Mouse (Mus musculus) cerebellum, adult (tissue): ENCODE measurements around the gene Cbx3.
"Not testable (repeated sequence)": the region's sequence is repeated elsewhere in the genome, so short reads cannot be mapped to it uniquely, and the experiment has no call there.

Experiments used
- ATAC-seq: cut with Nextera tagmentation; 2 replicates; pipeline ENCODE4 v1.9.2; 2017; ENCODE audit warnings: mild to moderate bottlenecking, moderate library complexity, mixed read lengths; ENCODE audit not compliant: insufficient number of reproducible peaks, low FRiP score, low TSS enrichment

Gene Cbx3

GRCm38 (mm10) chr6:51468891-51469561, 1.1 kb upstream of the Cbx3 start:
- ATAC-seq, result peak; percentile 24

DNA sequence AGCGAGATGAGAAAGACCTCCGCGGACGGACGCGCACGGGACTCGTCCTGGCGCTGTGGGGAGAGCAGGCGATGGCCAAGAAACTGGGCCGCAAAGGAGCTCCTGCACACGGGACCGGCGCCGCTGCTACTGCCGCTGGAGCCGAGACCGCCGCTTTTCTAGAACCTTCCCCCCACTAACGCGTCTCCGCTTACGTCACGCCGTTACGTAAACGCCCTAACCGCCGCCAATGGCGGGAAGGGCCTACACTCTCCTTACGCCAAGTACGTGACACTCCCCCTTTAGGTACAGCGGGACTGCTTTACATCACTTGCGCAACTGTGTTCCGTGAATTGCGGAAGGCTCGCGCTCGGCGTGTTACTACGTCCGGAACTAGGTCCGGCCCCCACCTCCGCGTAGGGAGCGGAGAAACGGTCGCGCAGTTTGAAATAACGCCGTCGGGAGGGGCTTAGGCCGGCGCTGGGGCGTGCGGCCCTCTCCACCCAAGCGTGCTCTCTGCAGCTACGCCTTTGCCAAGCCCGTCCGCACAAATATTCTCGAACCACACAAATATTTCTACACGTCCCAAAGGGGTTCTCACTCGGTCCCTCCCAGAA, 347 bp upstream of the Cbx3 start, which contains the start of gene Hnrnpa2b1:
Hnrnpa2b1 (minus strand) TSS at position 180 of the 596 bp plus-strand sequence.
- ATAC-seq, result peak; percentile 82

DNA sequence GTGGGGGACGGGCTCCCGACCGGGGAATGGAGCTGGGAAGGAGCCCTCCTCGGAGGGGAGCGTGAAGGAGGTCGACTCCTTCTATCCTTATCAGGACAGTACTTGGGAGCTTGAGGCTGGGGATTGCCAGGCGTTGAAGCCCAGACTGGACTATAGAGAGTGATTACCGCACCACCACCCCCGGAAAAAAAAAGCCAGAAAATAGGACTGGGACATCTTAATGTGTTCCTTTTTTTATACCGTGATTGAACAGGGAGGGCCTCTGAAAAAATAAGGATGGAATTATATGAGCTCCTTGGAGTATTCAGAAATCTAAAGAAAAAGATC, 982 bp downstream of the Cbx3 start:
- 0 out of 2 replicates have a peak, but pooled peaks have one; percentile 6 for ATAC-seq

GRCm38 (mm10) chr6:51471782-51472181, 1.6 kb downstream of the Cbx3 start:
- ATAC-seq, result no peak

DNA sequence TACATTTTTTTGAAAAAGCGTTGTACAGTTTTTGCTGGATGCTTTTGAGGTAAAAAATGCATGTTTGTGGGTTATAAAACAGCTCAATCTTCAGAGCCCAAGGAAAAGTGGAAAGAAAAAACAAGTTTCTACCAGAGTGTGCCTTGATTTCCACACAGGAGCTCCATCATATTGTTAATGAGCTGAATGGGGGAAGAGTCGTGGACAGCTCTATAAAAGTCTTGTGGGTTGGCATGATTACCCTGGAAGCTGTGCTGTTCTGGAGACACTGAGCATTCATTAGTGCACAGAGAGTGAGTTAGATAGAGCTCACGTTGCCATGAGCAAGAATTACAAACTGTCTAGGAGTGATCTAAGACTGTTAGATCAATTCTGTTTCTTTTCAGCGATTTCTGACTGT, 2.1 kb downstream of the Cbx3 start:
- no peak for ATAC-seq

DNA sequence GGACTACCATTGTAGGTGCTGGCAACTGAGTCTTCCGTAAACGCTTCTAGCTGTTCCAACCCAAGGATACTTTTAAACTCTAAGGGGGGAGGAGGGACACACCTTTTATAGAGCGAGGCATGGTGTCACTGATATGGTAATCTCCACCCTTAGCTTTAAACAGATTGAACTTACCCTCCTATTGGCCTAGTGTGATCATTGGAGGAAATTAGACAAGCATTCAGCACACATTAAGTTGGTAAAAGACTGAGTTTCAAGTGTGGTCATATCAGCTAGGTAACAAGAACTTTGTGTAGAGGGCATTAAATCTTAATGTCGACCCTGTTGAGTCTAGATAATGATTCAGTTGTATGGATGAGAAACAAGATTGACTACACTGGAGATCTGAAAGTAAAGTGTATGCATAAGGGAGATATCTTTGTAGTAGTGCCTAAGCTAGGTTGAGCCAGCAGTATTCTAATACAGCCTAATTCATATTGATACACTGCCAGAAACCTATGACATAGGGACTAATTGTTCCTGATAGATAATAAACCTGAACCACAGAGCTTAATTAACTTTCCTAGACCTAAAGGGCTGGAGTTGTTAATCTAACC, 9.1 kb downstream of the Cbx3 start:
- no peak for ATAC-seq

DNA sequence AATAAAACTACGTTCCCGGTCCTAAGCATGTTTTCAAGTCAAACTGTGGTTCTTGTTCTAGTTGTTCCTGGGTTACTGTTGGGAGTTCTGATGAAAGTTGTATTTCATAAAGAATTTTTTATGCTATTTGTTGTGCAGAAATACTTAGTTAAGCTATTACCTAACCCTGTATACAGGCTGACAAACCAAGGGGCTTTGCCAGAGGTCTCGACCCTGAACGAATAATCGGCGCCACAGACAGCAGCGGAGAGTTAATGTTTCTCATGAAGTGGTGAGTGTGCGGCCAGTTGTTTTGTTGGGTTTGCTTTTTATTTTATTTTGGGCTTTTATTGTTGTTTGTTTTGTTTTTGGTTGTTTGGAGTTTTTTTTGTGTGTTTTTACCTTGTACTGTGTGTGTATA, 11.4 kb downstream of the Cbx3 start:
- ATAC-seq, result no peak

DNA sequence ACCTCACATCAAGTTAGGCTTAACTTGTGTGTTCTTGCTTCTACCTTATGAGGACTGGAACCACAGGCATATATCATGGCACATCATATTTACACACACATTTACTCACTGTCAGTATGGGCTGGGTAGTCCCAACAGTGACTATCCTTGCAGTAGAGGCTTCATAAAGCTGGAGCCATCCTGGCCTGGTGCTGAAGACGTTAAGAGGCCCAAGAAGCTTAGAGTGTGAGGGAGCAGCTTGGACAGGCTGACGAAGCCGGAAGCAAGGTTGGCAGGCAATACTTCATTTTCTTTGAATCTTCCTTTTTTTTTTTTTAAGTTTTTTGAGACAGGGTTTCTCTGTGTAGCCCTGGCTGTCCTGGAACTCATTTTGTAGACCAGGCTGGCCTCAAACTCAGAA, 13.7 kb downstream of the Cbx3 start:
- ATAC-seq, result no peak

DNA sequence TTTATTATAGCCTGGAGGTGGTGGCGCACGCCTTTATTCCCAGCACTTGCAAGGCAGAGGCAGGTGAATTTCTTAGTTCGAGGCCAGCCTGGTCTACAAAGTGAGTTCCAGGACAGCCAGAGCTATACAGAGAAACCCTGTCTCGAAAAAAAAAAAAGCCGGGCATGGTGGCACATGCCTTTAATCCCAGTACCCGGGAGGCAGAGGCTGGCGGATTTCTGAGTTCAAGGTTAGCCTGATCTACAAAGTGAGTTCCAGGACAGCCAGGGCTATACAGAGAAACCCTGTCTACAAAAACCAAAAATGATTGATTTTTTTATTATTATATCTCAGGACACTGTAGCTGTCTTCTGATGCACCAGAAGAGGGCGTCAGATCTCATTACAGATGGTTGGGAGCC, 14.4 kb downstream of the Cbx3 start:
- not testable (repeated sequence) for ATAC-seq

- no peak for ATAC-seq
Measured at GRCm38 (mm10) chr6:51485646-51486045, 15.5 kb downstream of the Cbx3 start.

DNA sequence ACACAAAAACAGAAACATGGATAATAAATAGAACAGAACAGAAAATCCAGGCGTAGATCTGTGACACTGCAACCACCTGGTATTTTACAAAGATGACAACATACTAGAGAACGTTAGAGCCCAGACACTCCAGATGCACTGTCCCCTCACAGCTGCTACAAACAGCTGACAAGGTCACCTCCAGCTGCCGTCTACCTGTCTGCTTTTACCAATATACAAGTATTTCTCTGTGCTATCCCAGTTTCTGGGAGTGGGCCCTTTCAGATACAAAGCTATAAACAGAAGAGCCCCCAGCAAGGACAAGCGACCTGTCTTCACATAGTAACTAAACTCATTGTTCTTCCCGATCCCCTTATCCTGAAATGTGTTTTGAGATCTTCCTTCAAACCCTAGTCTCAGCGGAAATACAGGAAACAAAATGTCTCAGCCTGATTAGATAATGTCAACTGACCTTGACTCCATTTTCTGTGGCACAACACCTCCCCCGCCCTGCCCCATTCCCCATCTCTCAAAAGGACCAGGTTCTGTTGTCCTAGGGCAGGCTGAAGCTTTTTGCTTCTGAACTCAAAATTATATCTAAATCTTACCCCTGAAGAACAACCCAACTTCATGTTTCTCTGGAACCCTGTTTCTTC, 16.0 kb downstream of the Cbx3 start:
- no peak for ATAC-seq

GRCm38 (mm10) chr6:51486731-51487130, 16.6 kb downstream of the Cbx3 start:
- ATAC-seq, result no peak

GRCm38 (mm10) chr6:51489787-51490186, 19.6 kb downstream of the Cbx3 start:
- ATAC-seq, result peak; percentile 98

DNA sequence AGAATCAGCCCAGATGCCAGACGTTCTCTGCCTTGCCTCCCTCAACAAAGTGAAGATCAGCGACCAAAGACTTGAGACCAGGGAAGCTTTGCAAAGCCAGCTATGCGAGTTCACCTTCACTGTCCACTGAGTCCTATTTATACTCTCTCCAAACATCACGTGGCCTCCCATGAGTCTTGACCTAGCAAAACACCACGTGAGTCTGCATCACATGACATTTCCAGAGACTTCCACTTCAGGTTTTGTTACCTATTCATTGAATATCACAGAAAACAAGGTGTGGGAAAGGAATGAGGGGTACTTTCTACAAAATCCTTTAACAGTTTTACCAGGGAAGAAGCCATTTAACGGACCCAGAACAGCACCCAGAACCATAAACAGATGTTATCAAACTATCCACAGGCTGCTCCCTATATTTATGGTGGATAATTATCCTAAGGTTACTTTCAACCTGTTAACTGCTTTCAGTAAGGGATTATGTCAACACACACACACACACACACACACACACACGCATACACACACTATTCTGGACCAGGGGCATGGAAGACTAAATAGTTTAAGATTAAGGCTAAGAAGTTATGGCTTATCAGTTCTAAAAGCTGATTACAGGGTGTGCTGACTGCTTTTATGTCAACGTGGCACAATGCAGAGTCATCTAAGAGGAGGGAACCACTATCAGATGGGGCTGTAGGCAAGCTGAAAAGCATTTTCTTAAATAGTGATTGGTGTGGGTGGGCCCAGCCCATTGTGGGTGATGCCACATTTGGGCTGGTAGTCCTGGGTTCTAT, 27.4 kb downstream of the Cbx3 start:
- no peak for ATAC-seq

DNA sequence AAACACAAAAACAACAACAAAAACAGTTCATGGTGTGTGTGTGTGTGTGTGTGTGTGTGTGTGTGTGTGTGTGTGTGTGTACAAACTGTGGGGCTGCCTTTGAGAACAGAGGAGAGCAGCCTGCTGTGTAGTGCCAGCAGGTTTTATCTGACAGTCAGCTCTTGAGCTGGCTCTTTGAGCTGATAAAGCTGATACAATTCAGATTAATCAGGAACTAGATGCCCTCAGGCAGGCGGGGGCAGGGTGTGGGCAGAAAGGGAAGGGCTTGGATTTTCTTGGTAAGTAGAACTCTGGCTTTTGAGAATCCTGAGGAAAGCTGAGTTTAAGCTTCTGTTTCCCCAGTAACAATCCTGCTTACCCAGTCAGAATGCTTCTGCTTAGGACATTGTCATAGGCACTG, 35.5 kb downstream of the Cbx3 start:
- no peak for ATAC-seq

DNA sequence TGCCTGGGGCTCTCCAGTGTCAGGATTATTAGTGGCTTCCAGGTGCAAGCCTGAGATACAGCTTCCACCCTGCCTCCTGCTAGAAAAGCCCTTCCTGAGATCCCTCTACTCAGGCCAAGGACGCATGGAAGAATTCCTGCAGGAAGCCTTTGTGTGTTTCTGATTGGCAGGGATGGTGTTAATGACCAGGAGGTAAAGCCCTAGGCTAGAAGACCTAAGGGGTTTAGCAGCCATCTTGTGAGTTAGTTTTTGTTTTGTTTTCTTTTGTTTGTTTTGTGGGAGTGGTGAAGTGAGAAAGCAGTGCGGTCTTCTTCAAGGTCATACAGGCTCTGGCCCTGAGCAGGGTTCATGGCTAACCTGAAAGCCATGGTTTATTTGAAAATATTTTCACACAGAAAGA, 37.4 kb downstream of the Cbx3 start:
- ATAC-seq, result no peak

DNA sequence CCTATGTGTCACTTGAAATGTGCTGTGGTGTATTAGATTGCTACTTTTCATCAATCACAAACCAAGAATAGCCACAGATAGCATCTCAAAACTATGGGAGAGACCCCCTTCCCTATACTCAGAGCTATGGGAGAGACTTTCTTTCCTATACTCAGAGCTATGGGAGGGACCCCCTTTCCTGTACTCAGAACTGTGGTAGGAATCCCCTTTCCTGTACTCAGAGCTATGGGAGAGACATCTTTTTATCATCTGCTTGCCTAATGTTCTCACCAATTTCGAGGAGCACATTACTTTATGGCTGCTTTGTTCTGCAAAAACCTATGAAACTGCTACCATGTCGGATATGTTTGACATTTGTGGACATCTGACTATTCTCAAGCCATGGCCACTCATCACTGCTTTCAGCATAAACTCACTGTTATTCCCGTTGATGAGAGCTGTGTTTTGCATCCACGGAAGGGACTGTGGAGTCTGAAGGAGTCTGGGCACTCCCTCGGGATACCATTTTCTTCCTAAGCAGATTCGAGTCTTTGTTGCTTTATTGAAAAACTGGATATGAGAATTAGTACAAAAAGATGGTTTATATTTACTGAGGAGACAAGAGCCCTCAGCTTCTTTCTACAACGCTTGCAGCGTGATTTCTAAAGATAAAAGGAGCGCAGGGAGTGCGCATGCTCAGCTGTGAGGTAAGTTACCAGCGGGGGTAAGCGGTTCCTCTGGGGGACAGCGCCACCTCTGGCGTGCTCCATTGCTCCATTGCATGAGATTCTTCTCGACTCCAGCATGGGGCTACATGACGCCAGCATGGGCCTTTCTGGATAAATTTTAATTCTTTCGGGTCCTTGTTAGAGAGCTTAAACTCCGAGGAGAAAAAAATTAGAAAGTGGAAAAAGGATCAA, 38.8 kb downstream of the Cbx3 start:
- peak; percentile 93 for ATAC-seq

DNA sequence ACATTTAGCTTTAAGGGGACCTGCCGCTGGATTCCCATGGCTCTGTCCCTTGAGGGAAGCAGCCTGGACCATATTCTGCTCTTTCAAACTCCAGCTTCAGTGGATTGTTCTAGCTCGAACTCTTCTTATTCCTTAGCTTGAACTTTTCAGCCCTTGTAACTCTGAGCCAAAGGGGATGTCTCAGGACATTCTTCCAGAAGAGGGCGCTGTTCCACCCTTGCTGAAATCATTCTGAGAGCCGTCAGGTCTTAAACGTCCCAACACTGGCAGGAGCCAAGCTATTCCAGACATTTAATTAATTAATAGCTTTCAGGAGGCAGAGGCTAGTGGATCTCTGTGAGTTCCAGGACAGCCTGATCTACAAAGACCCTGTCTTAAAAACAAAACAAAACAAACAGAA, 39.9 kb downstream of the Cbx3 start:
- ATAC-seq, result no peak

GRCm38 (mm10) chr6:51510946-51511345, 40.8 kb downstream of the Cbx3 start:
- ATAC-seq, result no peak

DNA sequence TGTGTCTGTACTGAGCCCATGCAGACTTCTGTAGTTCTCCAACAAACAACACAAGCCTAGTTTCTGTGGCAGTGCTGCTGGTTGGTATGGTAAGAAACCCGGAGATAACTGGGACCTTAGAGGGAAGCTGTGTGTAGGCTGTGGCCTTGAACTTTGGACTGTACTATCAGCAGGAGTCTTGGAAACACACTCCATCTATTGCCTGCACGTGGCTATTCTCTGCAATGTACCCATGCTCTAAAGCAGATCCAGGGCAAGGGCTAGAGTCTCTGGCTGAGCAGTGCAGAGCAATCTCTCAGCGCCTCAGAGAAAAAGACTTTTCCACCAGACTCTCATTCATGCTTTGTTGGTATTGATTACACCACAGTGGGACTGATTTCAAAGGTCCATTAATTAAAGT, 43.6 kb downstream of the Cbx3 start:
- no peak for ATAC-seq
